Mouse (Mus musculus): ENCODE measurements around the gene Exog. TPM values are rescaled to one million over a fixed set of nuclear protein-coding genes. Genes with fewer than 3 reads are reported as not detected.

The Exog gene
- polyA plus RNA-seq, 1 experiment from 2014 or later, result 45.6 TPM

DNA sequence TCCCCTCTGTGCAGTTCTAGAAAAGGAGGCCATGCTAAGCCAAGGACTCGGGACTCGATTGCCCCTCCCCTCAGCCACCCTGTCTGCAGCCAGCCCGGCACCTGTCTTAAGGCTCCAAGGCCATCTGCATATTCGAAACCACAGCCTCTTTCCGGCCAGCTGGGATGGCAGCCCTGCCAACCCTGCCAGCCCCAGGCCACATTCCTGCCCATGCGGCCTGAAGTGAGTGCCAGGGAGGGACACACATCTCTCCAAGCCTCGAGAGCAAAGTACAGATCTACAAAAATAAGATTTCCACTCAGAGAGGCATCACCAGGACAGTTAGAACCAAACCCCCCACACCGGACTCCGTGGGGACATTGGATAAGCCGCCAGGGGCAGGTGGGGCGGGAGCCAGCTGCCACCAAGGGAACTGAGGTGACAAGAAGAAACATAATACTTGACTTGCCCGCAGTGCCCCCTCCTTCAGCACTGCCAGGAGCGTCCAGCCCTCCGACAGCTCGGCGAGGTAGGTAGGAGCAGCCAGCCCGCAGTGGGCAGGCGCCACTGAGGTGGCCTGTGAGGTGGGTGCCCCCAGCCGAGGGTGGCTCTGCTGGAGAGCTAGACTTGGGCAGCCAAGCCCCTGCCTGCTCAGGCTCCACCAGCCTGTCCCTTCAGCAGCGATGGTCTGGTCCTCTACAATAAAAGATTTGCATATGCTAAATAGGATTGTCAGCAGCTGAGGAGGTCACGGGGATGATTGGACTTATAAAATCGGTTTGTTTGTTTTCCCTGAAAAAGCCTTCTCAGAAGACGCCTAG, 39.0 kb downstream of the Exog start:
- no peak overlapping the region for H3K27ac ChIP-seq
- ATAC-seq (ENCODE audit: insufficient number of reproducible peaks, insufficient read depth, low FRiP score, low TSS enrichment), result no peak
- H3K4me2 ChIP-seq (replicated peaks), result no peak overlapping the region
- H3K4me1 ChIP-seq, result no peaks in the 10 kb centered on the region
- H3K9ac ChIP-seq, result no peak overlapping the region
- WGBS, result 48% methylated on average over 23 of the region's 23 CpGs
- H3K36me3 ChIP-seq, result no peaks in the 10 kb centered on the region
- no peaks in the 10 kb centered on the region for H3K27me3 ChIP-seq
- H3K9me3 ChIP-seq, result no peaks in the 10 kb centered on the region
- H3K4me3 ChIP-seq, result no peak overlapping the region

DNA sequence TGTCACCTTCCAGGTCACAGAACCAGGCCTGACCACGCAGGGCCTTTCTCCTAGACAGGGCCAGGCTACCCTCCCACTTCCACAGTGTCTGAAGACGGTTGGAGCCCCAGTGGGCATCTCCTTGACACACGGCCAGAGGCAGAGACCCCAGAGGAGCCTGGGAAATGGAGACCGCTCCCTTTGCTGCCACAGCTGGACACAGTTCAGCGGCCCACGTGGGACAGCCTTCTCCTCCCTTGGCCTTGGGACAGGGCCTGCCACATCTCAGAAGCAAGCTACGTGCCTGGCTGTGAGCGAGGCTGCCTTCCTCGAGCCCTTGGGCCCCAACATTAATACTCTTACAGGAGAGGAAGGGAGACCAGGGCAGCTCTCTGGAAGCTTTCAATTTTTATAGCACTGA, 39.7 kb downstream of the Exog start:
- Histone ChIP-seq H3K4me1 (no peaks in the 10 kb centered on the region), H3K4me2 (replicated peaks) (no peak overlapping the region), H3K36me3 (no peaks in the 10 kb centered on the region), H3K9ac (no peak overlapping the region), H3K27me3 (no peaks in the 10 kb centered on the region), H3K9me3 (no peaks in the 10 kb centered on the region), H3K27ac (no peak overlapping the region), H3K4me3 (no peak overlapping the region)
- no peak for ATAC-seq (ENCODE audit: insufficient number of reproducible peaks, insufficient read depth, low FRiP score, low TSS enrichment)
- WGBS, result 73% methylated on average over 9 of the region's 9 CpGs

DNA sequence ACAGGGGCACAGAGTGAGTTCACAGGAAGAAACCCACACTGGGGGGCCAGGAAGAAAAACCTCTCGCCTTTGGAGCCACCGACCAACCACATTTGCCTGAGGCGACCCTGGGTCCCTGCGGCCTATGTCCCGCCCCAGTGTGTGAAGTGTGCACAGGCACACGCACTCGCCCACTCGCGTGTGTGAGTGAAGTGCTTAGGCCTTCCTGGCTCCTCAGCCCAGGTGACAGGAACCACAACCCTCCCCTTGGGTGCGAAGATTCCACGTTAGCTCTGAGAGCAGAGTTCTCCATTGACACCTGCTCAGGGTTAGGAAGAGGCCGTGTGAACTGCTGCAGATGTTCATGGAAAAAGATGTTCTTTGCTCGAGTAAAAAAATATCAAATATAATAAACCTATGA, 40.1 kb downstream of the Exog start:
- ATAC-seq (ENCODE audit: insufficient number of reproducible peaks, insufficient read depth, low FRiP score, low TSS enrichment), result no peak
- Histone ChIP-seq H3K36me3 (no peaks in the 10 kb centered on the region), H3K4me2 (replicated peaks) (no peak overlapping the region), H3K27me3 (no peaks in the 10 kb centered on the region), H3K4me1 (no peaks in the 10 kb centered on the region), H3K4me3 (no peak overlapping the region), H3K9ac (no peak overlapping the region), H3K27ac (no peak overlapping the region), H3K9me3 (no peaks in the 10 kb centered on the region)
- WGBS, result 88% methylated on average over 13 of the region's 13 CpGs

DNA sequence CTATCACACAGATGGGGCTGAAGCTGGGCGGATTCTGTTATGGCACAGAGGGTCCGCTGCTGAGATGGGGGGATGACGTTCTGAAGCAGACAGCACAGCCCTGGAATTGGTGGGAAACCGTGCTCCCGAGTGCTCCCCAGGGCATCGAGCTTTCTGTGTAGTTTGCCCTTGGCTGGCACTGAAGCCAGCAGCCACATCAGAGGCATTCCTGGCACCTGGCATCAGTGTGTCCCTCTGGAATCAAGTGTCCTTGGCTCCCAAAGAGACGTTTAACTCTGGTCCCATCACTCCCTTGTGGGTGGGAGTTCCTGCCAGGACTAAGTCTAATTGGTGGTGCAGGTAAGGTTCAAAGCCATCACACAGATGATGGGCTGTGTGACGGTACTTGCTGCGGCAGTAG, 51.6 kb downstream of the Exog start:
- Histone ChIP-seq H3K36me3 (no peaks in the 10 kb centered on the region), H3K27ac (no peak overlapping the region), H3K27me3 (no peaks in the 10 kb centered on the region), H3K4me2 (replicated peaks) (no peak overlapping the region), H3K4me3 (no peak overlapping the region), H3K9me3 (no peaks in the 10 kb centered on the region), H3K4me1 (no peaks in the 10 kb centered on the region), H3K9ac (no peak overlapping the region)
- ATAC-seq (ENCODE audit: insufficient number of reproducible peaks, insufficient read depth, low FRiP score, low TSS enrichment), result no peak
- WGBS, result 86% methylated on average over 9 of the region's 9 CpGs

GRCm38 (mm10) chr9:119496960-119497359, 52.2 kb downstream of the Exog start:
- H3K36me3 ChIP-seq, result no peaks in the 10 kb centered on the region
- ATAC-seq (ENCODE audit: insufficient number of reproducible peaks, insufficient read depth, low FRiP score, low TSS enrichment), result no peak
- WGBS, result 65% methylated on average over 5 of the region's 5 CpGs

GRCm38 (mm10) chr9:119497546-119498246, 53.0 kb downstream of the Exog start:
- no peaks in the 10 kb centered on the region for H3K36me3 ChIP-seq
- no peak for ATAC-seq (ENCODE audit: insufficient number of reproducible peaks, insufficient read depth, low FRiP score, low TSS enrichment)
- H3K4me1 ChIP-seq, result no peaks in the 10 kb centered on the region
- no peak overlapping the region for H3K27ac ChIP-seq
- H3K4me2 ChIP-seq (replicated peaks), result no peak overlapping the region
- H3K27me3 ChIP-seq, result no peaks in the 10 kb centered on the region
- 88% methylated on average over 15 of the region's 15 CpGs for WGBS
- no peaks in the 10 kb centered on the region for H3K9me3 ChIP-seq
- no peak overlapping the region for H3K9ac ChIP-seq
- H3K4me3 ChIP-seq, result no peak overlapping the region

More at GRCm38 (mm10) chr9:119496960-119497359, 52.2 kb downstream of the Exog start:
- no peaks in the 10 kb centered on the region for H3K27me3 ChIP-seq
- H3K4me1 ChIP-seq, result no peaks in the 10 kb centered on the region
- no peak overlapping the region for H3K27ac ChIP-seq
- H3K9me3 ChIP-seq, result no peaks in the 10 kb centered on the region
- H3K4me3 ChIP-seq, result no peak overlapping the region
- H3K4me2 ChIP-seq (replicated peaks), result no peak overlapping the region
- H3K9ac ChIP-seq, result no peak overlapping the region

DNA sequence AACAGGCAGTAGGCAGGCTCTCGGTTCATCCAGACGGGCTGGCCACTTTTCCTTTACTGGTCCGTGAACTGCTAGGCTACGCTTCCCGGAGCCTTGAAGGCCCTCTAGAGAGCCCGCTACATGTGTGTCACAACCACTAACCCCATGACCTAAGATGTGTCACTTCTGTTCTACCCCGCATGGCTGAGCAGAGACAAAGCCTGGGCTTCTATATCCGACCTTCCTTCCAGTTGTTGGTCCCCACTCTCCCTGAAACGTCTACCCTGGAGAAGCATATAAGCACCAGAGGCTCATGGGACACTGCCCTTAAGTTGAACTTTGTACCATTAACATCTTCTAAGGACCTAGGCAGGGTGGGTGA, 53.5 kb downstream of the Exog start:
- Histone ChIP-seq H3K4me3 (no peak overlapping the region), H3K27me3 (no peaks in the 10 kb centered on the region), H3K4me2 (replicated peaks) (no peak overlapping the region), H3K9ac (no peak overlapping the region), H3K9me3 (no peaks in the 10 kb centered on the region), H3K27ac (no peak overlapping the region), H3K4me1 (no peaks in the 10 kb centered on the region), H3K36me3 (no peaks in the 10 kb centered on the region)
- no peak for ATAC-seq (ENCODE audit: insufficient number of reproducible peaks, insufficient read depth, low FRiP score, low TSS enrichment)
- 85% methylated on average over 9 of the region's 9 CpGs for WGBS

- Histone ChIP-seq H3K27ac (no peak overlapping the region), H3K4me1 (no peaks in the 10 kb centered on the region), H3K27me3 (no peaks in the 10 kb centered on the region), H3K4me3 (no peak overlapping the region), H3K4me2 (replicated peaks) (no peak overlapping the region), H3K9me3 (no peaks in the 10 kb centered on the region), H3K9ac (no peak overlapping the region), H3K36me3 (no peaks in the 10 kb centered on the region)
- 71% methylated on average over 7 of the region's 7 CpGs for WGBS
- no peak for ATAC-seq (ENCODE audit: insufficient number of reproducible peaks, insufficient read depth, low FRiP score, low TSS enrichment)
These were observed 54.1 kb downstream of the Exog start for GRCm38 (mm10) chr9:119498885-119499284.

DNA sequence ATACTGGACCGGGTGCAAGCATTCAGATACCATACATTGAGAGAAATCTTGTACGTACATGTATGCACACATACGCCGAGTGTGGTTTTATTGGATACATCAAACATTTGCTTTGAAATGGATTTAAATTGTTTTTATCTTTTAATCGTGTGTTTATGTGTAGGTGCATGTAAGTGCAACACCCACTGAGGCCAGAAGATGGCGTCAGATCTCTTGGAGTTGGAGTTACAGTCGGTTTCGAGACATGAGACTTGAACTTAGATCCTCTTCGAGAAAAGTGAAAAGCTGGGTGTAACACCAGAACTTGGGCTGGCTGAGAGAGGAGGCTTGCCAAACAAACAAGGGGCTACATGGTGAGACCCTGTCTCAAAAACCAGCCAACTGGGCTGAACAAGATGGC, 58.9 kb downstream of the Exog start:
- Histone ChIP-seq H3K4me2 (replicated peaks) (no peak overlapping the region), H3K4me1 (no peaks in the 10 kb centered on the region), H3K9me3 (0 out of 2 replicates have a peak, but pooled peaks cover 4% of the 10 kb centered on the region), H3K36me3 (no peaks in the 10 kb centered on the region), H3K27me3 (no peaks in the 10 kb centered on the region), H3K9ac (no peak overlapping the region), H3K4me3 (no peak overlapping the region), H3K27ac (no peak overlapping the region)
- WGBS, result 94% methylated on average over 9 of the region's 9 CpGs
- ATAC-seq (ENCODE audit: insufficient number of reproducible peaks, insufficient read depth, low FRiP score, low TSS enrichment), result no peak

- Histone ChIP-seq H3K9ac (no peak overlapping the region), H3K27me3 (no peaks in the 10 kb centered on the region), H3K4me3 (no peak overlapping the region), H3K4me2 (replicated peaks) (no peak overlapping the region), H3K36me3 (no peaks in the 10 kb centered on the region), H3K9me3 (0 out of 2 replicates have a peak, but pooled peaks cover 4% of the 10 kb centered on the region), H3K27ac (no peak overlapping the region), H3K4me1 (no peaks in the 10 kb centered on the region)
- no peak for ATAC-seq (ENCODE audit: insufficient number of reproducible peaks, insufficient read depth, low FRiP score, low TSS enrichment)
- 67% methylated on average over 11 of the region's 11 CpGs for WGBS
These were observed 60.4 kb downstream of the Exog start for GRCm38 (mm10) chr9:119504981-119505658.

DNA sequence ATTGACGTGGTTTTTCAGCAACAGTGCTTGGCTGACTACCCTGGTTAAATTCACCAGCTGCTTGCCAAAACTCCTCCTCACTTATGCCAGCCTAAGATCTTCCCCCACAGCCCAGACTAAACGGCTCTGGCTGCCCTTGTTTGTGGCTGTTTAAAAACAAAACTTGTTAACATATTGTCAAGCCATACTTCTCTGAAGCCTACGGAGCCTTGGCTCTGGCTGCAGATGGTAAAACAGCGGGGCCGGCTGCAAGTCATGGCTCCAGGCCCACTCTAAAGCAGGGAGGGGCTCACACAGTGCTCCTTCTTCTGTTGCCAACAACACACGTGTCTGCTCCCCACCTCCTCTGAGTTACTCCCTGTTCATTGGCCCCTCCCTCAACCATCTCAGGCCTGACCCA, 66.2 kb downstream of the Exog start:
- Histone ChIP-seq H3K27ac (no peak overlapping the region), H3K4me3 (no peak overlapping the region), H3K9ac (no peak overlapping the region), H3K36me3 (no peaks in the 10 kb centered on the region), H3K27me3 (no peaks in the 10 kb centered on the region), H3K4me1 (no peaks in the 10 kb centered on the region), H3K9me3 (0 out of 2 replicates have a peak, but pooled peaks cover 4% of the 10 kb centered on the region), H3K4me2 (replicated peaks) (no peak overlapping the region)
- ATAC-seq (ENCODE audit: insufficient number of reproducible peaks, insufficient read depth, low FRiP score, low TSS enrichment), result no peak
- WGBS, result 62% methylated on average over 6 of the region's 6 CpGs

- H3K27me3 ChIP-seq, result 0 out of 2 replicates have a peak, but pooled peaks cover 12% of the 10 kb centered on the region
- H3K4me1 ChIP-seq, result peaks cover 7% of the 10 kb centered on the region
- H3K9ac ChIP-seq, result no peak overlapping the region
- 87% methylated on average over 9 of the region's 9 CpGs for WGBS
- H3K36me3 ChIP-seq, result no peaks in the 10 kb centered on the region
- H3K27ac ChIP-seq, result no peak overlapping the region
- no peak overlapping the region for H3K4me2 ChIP-seq (replicated peaks)
- H3K9me3 ChIP-seq, result no peaks in the 10 kb centered on the region
- H3K4me3 ChIP-seq, result no peak overlapping the region
- ATAC-seq (ENCODE audit: insufficient number of reproducible peaks, insufficient read depth, low FRiP score, low TSS enrichment), result no peak
These were observed 68.2 kb downstream of the Exog start for GRCm38 (mm10) chr9:119512993-119513392.

Measured in embryonic facial prominence, embryonic 12.5 days (tissue).